Mouse (Mus musculus): ENCODE data around the gene Trib2. TPM values are rescaled to one million over a fixed set of nuclear protein-coding genes. Genes with fewer than 3 reads are reported as not detected.

The Trib2 gene
- total and polyA plus RNA-seq, 3 experiments, result 8.1 to 13.5 (median 10.6) TPM

- Histone ChIP-seq H3K4me2 (ENCODE audit: insufficient read depth, low read depth, poor library complexity, severe bottlenecking) (no peak overlapping the region), H3K9ac (ENCODE audit: insufficient read depth, low read depth) (no peak overlapping the region), H3K4me1 (ENCODE audit: control insufficient read depth in 1 of 2, insufficient read depth in 2 of 2) (no peaks in the 10 kb centered on the region), H3K79me2 (replicated peaks; ENCODE audit: control insufficient read depth, extremely low read depth, insufficient read depth, poor library complexity, severe bottlenecking) (no peaks in the 10 kb centered on the region), H3K27ac (ENCODE audit: insufficient read depth, low read depth) (no peak overlapping the region), H3K36me3 (replicated peaks in 1 of 2; ENCODE audit: control insufficient read depth in 1 of 2, insufficient read depth in 1 of 2, low read length in 1 of 2) (no peaks in the 10 kb centered on the region), H3K9me3 (replicated peaks; ENCODE audit: low read length) (no peaks in the 10 kb centered on the region), H3K27me3 (replicated peaks) (no peaks in the 10 kb centered on the region), H3K4me3 (replicated peaks in 1 of 3; ENCODE audit: low read depth in 2 of 3, low read length in 2 of 3, poor library complexity in 1 of 3) (no peak overlapping the region)
- in situ Hi-C loops (cut with MboI; ENCODE audit: low pct_ligation_motif_present, low pct_unique_long_range_greater_than_20kb, low sequenced_read_pairs) (no loop called here), dilution Hi-C loops (cut with MboI; ENCODE audit: extremely low pct_ligation_motif_present, extremely low pct_unique_long_range_greater_than_20kb, low sequenced_read_pairs) (no loop called here)
- TF ChIP-seq CHD2 (IDR thresholded peaks at IDR 0.05; ENCODE audit: low read length) (no peak), ZNF384 (IDR thresholded peaks at IDR 0.05; ENCODE audit: low read depth, low read length) (no peak), ETS1 (conservative IDR thresholded peaks at IDR 0.05; ENCODE audit: low read depth, low read length) (no peak), MYC (IDR thresholded peaks at IDR 0.05; ENCODE audit: low read depth, low read length) (no peak), KAT2A (IDR thresholded peaks at IDR 0.05; ENCODE audit: insufficient replicate concordance, low read length) (no peak), USF1 (IDR thresholded peaks at IDR 0.05; ENCODE audit: low read depth, low read length) (no peak), MXI1 (IDR thresholded peaks at IDR 0.05; ENCODE audit: low read depth, low read length) (no peak), RAD21 (IDR thresholded peaks at IDR 0.05; ENCODE audit: low read depth, low read length) (no peak), ELF1 (IDR thresholded peaks at IDR 0.05; ENCODE audit: low read depth, low read length) (no peak), POLR2A (IDR thresholded peaks at IDR 0.05; ENCODE audit: low read depth, low read length) (no peak), TBP (conservative IDR thresholded peaks at IDR 0.05; ENCODE audit: low read depth, low read length) (no peak), IRF4 (IDR thresholded peaks at IDR 0.05; ENCODE audit: low read depth, low read length) (no peak), SIN3A (IDR thresholded peaks at IDR 0.05; ENCODE audit: low read length) (no peak), CTCF (conservative IDR thresholded peaks at IDR 0.05 in 1 of 2, IDR thresholded peaks at IDR 0.05 in 1 of 2; ENCODE audit: low read depth in 2 of 2, low read length in 2 of 2) (no peak), NELFE (IDR thresholded peaks at IDR 0.05; ENCODE audit: low read depth, low read length) (no peak), ZMIZ1 (IDR thresholded peaks at IDR 0.05; ENCODE audit: low read depth, low read length) (no peak)
- DNase-seq (ENCODE audit: extremely low read depth), result no peak
These were observed 33.2 kb upstream of the Trib2 start for GRCm38 (mm10) chr12:15849861-15850294.

- dilution Hi-C loops (cut with MboI; ENCODE audit: extremely low pct_ligation_motif_present, extremely low pct_unique_long_range_greater_than_20kb, low sequenced_read_pairs), result no loop called here
- Histone ChIP-seq H3K4me2 (ENCODE audit: insufficient read depth, low read depth, poor library complexity, severe bottlenecking) (no peak overlapping the region), H3K4me3 (replicated peaks in 1 of 3; ENCODE audit: low read depth in 2 of 3, low read length in 2 of 3, poor library complexity in 1 of 3) (no peak overlapping the region), H3K4me1 (ENCODE audit: control insufficient read depth in 1 of 2, insufficient read depth in 2 of 2) (no peaks in the 10 kb centered on the region), H3K9me3 (replicated peaks; ENCODE audit: low read length) (no peaks in the 10 kb centered on the region), H3K79me2 (replicated peaks; ENCODE audit: control insufficient read depth, extremely low read depth, insufficient read depth, poor library complexity, severe bottlenecking) (no peaks in the 10 kb centered on the region), H3K27me3 (replicated peaks) (no peaks in the 10 kb centered on the region), H3K36me3 (replicated peaks in 1 of 2; ENCODE audit: control insufficient read depth in 1 of 2, insufficient read depth in 1 of 2, low read length in 1 of 2) (no peaks in the 10 kb centered on the region), H3K27ac (ENCODE audit: insufficient read depth, low read depth) (no peak overlapping the region; the same call in 1 of the 2 replicates), H3K9ac (ENCODE audit: insufficient read depth, low read depth) (no peak overlapping the region)
- TF ChIP-seq MEF2A (IDR thresholded peaks at IDR 0.05; ENCODE audit: borderline replicate concordance, low read depth, low read length) (no peak), ZMIZ1 (IDR thresholded peaks at IDR 0.05; ENCODE audit: low read depth, low read length) (no peak), ETS1 (conservative IDR thresholded peaks at IDR 0.05; ENCODE audit: low read depth, low read length) (no peak), RAD21 (IDR thresholded peaks at IDR 0.05; ENCODE audit: low read depth, low read length) (no peak), ZKSCAN1 (IDR thresholded peaks at IDR 0.05; ENCODE audit: borderline replicate concordance, low read depth, low read length) (no peak), EP300 (IDR thresholded peaks at IDR 0.05; ENCODE audit: low read length) (no peak), ELF1 (IDR thresholded peaks at IDR 0.05; ENCODE audit: low read depth, low read length) (no peak)
- no peak for DNase-seq (ENCODE audit: extremely low read depth)
- in situ Hi-C loops (cut with MboI; ENCODE audit: low pct_ligation_motif_present, low pct_unique_long_range_greater_than_20kb, low sequenced_read_pairs), result no loop called here
These were observed 31.7 kb upstream of the Trib2 start for GRCm38 (mm10) chr12:15848391-15848790.
